Mouse (Mus musculus) liver, adult 2 months (tissue): ENCODE results near the gene Grb2. TPM values are rescaled to one million over a fixed set of nuclear protein-coding genes. Genes with fewer than 3 reads are reported as not detected.
A peak's percentile ranks its signal among the peaks of the same experiment; 100 is the strongest.

Experiments
- DNase-seq: peaks from one replicate; pipeline ENCODE4 v3.0.0-alpha.2; 2011; ENCODE audit warnings: low read depth, low spot score; ENCODE audit errors: extremely low read depth
- H3K27ac ChIP-seq: fragments of 200-500 bp; replicated peaks from 2 replicates; pipeline ENCODE4 v1.5.1; 2012; ENCODE audit warnings: low read depth, mild to moderate bottlenecking, control low read depth, inconsistent platforms, low read length; ENCODE audit not compliant: insufficient read depth
- H3K27me3 ChIP-seq: fragments of 200-500 bp; 2 replicates; pipeline ENCODE4 v1.6.1; 2012; ENCODE audit warnings: mild to moderate bottlenecking, moderate library complexity, low read length, inconsistent platforms; ENCODE audit not compliant: control insufficient read depth, insufficient read depth
- H3K36me3 ChIP-seq: fragments of 200-500 bp; 2 replicates; pipeline ENCODE4 v1.6.1; 2012; ENCODE audit warnings: low read length, inconsistent platforms; ENCODE audit not compliant: control insufficient read depth, insufficient read depth
- H3K4me1 ChIP-seq: fragments of 200-500 bp; 2 replicates; pipeline ENCODE4 v1.6.1; 2011; ENCODE audit warnings: low read length; ENCODE audit not compliant: control insufficient read depth, insufficient read depth
- H3K4me3 ChIP-seq: fragments of 200-500 bp; 2 replicates; pipeline ENCODE4 v1.5.1; 2011; ENCODE audit warnings: low read depth, mild to moderate bottlenecking, control low read depth, low read length, moderate library complexity; ENCODE audit not compliant: insufficient read depth
- H3K79me2 ChIP-seq: fragments of 200-500 bp; 2 replicates; pipeline ENCODE4 v1.6.1; 2012; ENCODE audit warnings: inconsistent platforms, mild to moderate bottlenecking, low read length, moderate library complexity; ENCODE audit not compliant: control insufficient read depth, insufficient read depth
- H3K9ac ChIP-seq: fragments of 200-500 bp; 2 replicates; pipeline ENCODE4 v1.6.1; 2012; ENCODE audit warnings: low read depth, mild to moderate bottlenecking, control low read depth, inconsistent platforms, low read length
- CTCF ChIP-seq: fragments of 200-500 bp; IDR thresholded peaks from 2 replicates; pipeline ENCODE4 v1.5.1; 2011; ENCODE audit warnings: low read depth, low read length, control low read depth
- POLR2A ChIP-seq: fragments of 200-500 bp; IDR thresholded peaks from 2 replicates; pipeline ENCODE4 v1.6.1; 2011; ENCODE audit warnings: low read length, control low read depth; ENCODE audit not compliant: insufficient read depth; ENCODE audit errors: extremely low read depth
- WGBS: fragments of 180-500 bp; shearing (Covaris S2); methylation state at CpG from one replicate; pipeline ENCODE4 v1.1.7; 2018; 5-methylcytosine and 5-hydroxymethylcytosine counted together
- polyA plus RNA-seq: library from polyadenylated mRNA; depleted of rRNA; stranded (reverse); fragments of >200 nt; gene quantifications from 2 replicates; pipeline ENCODE4 v1.2.3, GENCODE M21; 2012
- total RNA-seq: library from RNA; depleted of rRNA; stranded (reverse); fragments of >200 nt; gene quantifications from 2 replicates; pipeline ENCODE4 v1.2.3, GENCODE M21; 2014

Grb2 gene
- total and polyA plus RNA-seq, 2 experiments: 14.7 to 27.7 TPM

DNA sequence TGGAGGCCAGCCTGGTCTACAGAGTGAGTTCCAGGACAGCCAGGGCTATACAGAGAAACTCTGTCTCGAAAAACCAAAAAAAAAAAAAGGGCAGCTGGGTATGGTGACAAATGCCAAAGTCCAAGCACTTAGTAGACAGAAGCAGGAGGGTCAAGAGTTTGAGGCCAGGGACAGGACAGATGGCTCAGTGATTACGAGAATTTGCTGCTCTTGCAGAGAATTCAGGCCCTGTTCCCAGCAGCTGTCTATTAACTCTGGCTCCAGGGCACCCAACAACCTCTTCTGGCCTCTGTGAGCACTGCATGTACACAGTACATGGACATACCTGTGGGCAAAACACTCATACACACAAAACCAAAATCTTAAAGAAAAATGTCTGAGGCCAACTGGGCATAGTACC lies 90.4 kb downstream of the Grb2 start:
- Histone ChIP-seq H3K27me3 (no peaks in the 10 kb centered on the region), H3K36me3 (0 out of 2 replicates have a peak, but pooled peaks cover 4% of the 10 kb centered on the region), H3K4me3 (no peak overlapping the region), H3K4me1 (peaks cover 7% of the 10 kb centered on the region), H3K79me2 (no peaks in the 10 kb centered on the region), H3K9ac (no peak overlapping the region), H3K27ac (peak overlapping the region; percentile 46)
- peak; percentile 88 for DNase-seq
- TF ChIP-seq POLR2A (no peak), CTCF (no peak)
- 24% methylated on average over 2 of the region's 2 CpGs for whole genome bisulfite sequencing

DNA sequence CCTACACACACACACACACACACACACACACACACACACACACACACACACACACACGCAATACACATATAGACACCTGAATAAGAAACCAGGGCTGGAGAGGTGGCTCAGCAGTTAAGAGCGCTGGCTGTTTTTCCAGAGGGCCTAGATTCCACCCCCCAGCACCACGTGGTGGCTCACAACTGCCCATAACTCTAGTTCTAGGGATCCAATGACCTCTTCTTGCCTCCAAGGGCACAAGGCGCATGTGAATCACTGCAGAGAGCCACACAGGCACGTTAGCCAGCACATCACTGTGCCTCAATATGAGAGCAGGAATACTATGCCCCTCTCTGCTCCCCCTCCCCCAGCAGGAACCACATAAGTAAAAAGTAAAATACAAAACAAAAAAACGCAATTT lies 91.5 kb downstream of the Grb2 start:
- H3K9ac ChIP-seq: no peak overlapping the region
- DNase-seq: no peak
- H3K4me1 ChIP-seq: peaks cover 7% of the 10 kb centered on the region
- H3K4me3 ChIP-seq: no peak overlapping the region
- TF ChIP-seq POLR2A (no peak), CTCF (no peak)
- no peaks in the 10 kb centered on the region for H3K79me2 ChIP-seq
- no peaks in the 10 kb centered on the region for H3K27me3 ChIP-seq
- H3K36me3 ChIP-seq: no peaks in the 10 kb centered on the region
- H3K27ac ChIP-seq: no peak overlapping the region
- 94% methylated on average over 6 of the region's 6 CpGs for WGBS

DNA sequence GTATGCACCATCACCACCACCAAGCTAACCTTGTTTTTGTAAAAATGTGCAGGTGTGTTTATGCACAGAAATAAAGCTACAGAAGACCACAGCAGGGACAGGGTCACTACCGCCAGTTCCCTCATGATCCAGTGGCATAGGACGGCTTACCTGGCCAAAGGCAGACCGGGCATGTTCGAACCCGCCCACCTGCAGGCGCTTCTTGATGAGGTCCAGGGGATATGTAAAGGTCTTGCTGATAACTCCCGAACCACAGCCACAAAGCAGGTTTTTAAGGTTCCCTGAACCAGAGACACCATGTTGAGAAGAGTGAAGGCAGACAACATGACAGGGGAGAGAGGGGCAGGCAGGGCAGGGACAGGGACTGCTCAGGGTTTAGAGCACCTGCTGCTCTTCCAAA lies 92.0 kb downstream of the Grb2 start:
- H3K79me2 ChIP-seq: 0 out of 2 replicates have a peak, but pooled peaks cover under 1% of the 10 kb centered on the region
- H3K4me1 ChIP-seq: peaks cover 10% of the 10 kb centered on the region
- no peaks in the 10 kb centered on the region for H3K36me3 ChIP-seq
- no peak overlapping the region for H3K4me3 ChIP-seq
- TF ChIP-seq POLR2A (no peak), CTCF (no peak)
- H3K27ac ChIP-seq: 0 out of 2 replicates have a peak overlapping the region, but pooled peaks have one; percentile 4
- no peak overlapping the region for H3K9ac ChIP-seq
- H3K27me3 ChIP-seq: no peaks in the 10 kb centered on the region
- 96% methylated on average over 7 of the region's 7 CpGs for WGBS
- no peak for DNase-seq

GRCm38 (mm10) chr11:115615875-115616274 lies 92.5 kb downstream of the Grb2 start:
- TF ChIP-seq CTCF (no peak), POLR2A (no peak)
- Histone ChIP-seq H3K36me3 (no peaks in the 10 kb centered on the region), H3K4me1 (peaks cover 15% of the 10 kb centered on the region), H3K4me3 (no peak overlapping the region), H3K79me2 (peaks cover 4% of the 10 kb centered on the region; the same call in 1 of the 2 replicates), H3K27me3 (no peaks in the 10 kb centered on the region), H3K27ac (no peak overlapping the region), H3K9ac (no peak overlapping the region)
- WGBS: 35% methylated on average over 6 of the region's 6 CpGs
- peak; percentile 71 for DNase-seq

GRCm38 (mm10) chr11:115615108-115615825 lies 93.1 kb downstream of the Grb2 start:
- Histone ChIP-seq H3K79me2 (peaks cover 4% of the 10 kb centered on the region; the same call in 1 of the 2 replicates), H3K9ac (no peak overlapping the region), H3K36me3 (0 out of 2 replicates have a peak, but pooled peaks cover 2% of the 10 kb centered on the region), H3K4me3 (no peak overlapping the region), H3K27me3 (no peaks in the 10 kb centered on the region), H3K4me1 (peaks cover 15% of the 10 kb centered on the region), H3K27ac (no peak overlapping the region)
- no peak for TF ChIP-seq CTCF
- TF ChIP-seq POLR2A: no peak
- DNase-seq: no peak
- WGBS: 87% methylated on average over 15 of the region's 15 CpGs

- Histone ChIP-seq H3K27me3 (no peaks in the 10 kb centered on the region), H3K4me1 (peaks cover 15% of the 10 kb centered on the region), H3K4me3 (no peak overlapping the region), H3K9ac (no peak overlapping the region), H3K36me3 (peaks cover 2% of the 10 kb centered on the region; the same call in 1 of the 2 replicates), H3K79me2 (peaks cover 4% of the 10 kb centered on the region; the same call in 1 of the 2 replicates), H3K27ac (no peak overlapping the region)
- 91% methylated on average over 10 of the region's 10 CpGs for WGBS
- DNase-seq: no peak
- TF ChIP-seq CTCF (no peak), POLR2A (no peak)
Measured at GRCm38 (mm10) chr11:115614346-115615107, 93.9 kb downstream of the Grb2 start.
